Mouse (Mus musculus) T-helper 2 cell (primary cell): ENCODE measurements around the gene Sub1.

Experiments
- in situ Hi-C: fragments of 300-600 bp; cut with MboI, MseI; formaldehyde crosslinking; loops from one replicate; pipeline ENCODE4 v1.15.1; 2025; ENCODE audit warnings: high pct_unique_total_duplicates

The Sub1 gene

DNA sequence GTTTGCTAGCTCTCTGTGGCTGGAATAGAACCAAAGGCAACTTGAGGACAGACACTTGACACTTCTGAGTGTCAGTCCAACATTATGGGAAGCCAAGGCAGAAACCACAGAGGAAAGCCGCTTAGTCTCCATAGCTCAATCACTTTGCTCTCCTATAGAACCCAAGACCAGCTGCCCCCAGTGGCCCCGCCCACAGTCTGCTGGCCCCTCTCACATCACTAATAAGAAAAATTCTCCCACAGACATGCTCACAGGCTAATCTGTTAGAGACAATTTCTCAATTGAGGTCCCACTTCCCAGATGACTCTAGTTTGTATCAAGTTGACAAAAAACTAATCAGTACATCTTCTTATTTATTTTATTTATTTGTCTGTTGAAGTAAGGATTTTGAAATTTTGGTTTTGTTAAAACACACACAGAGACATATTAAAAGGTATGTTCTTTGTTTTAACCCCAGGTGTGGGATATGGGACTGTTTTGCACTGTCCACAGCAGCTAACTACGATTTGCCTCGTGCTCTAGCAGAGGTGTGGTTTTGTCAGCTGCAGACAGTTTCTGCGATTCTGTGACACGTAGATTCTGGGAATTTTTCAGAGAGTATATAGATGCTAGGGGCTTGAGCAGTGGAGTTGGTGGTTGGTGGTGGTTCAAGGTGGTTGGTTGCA, 16.9 kb upstream of the Sub1 start:
- in situ Hi-C loops = no loop called here

GRCm38 (mm10) chr15:12010602-12011044, 13.8 kb upstream of the Sub1 start:
- in situ Hi-C loops = no loop called here

DNA sequence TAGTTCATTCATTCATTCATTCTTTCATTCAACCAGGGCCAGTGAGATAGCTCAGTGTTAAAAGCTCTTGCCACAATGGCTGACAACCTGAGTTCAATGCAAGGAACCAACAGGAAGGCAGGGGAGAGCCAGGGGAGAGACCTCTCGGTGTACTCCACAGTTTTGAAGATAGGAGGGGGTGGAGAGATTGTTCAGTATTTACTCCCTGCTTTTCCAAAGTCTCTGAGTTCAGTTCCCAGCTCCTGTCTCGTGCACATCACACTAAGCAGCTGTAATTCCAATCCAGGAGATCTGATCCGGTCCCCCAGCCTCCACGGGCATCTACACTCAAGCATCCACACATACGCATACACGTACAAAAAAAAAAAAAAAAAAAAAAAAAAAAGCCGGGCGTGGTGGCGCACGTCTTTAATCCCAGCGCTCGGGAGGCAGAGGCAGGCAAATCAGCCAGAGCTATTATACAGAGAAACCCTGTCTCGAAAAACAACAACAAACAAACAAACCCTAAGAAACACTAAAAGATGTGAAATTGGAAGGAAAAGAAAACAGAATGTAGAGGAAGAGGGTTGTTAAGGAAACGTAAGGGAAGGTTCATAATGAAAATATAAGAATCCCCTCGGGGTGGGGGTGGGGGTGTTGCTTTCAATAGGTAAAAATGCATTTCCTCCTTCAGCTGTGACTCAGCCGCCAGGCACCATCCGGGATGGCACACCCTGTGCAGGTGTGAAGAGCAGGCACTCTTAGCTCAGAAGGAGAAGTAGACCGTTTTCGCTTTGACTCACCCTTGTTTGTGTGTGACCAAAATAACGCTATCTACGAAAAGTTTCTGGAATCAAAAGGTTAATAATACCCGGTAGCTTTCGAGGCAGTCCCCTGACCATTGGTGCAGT, 13.2 kb upstream of the Sub1 start:
- in situ Hi-C loops = loop anchor here (5.0 kb wide), 1 partner anchor 32 kb away; no protein-coding TSS in a partner anchor

- in situ Hi-C loops = loop anchor here (5.0 kb wide), 1 partner anchor 33 kb away; no protein-coding TSS in a partner anchor
Observed at GRCm38 (mm10) chr15:12008894-12009293, 12.1 kb upstream of the Sub1 start.

DNA sequence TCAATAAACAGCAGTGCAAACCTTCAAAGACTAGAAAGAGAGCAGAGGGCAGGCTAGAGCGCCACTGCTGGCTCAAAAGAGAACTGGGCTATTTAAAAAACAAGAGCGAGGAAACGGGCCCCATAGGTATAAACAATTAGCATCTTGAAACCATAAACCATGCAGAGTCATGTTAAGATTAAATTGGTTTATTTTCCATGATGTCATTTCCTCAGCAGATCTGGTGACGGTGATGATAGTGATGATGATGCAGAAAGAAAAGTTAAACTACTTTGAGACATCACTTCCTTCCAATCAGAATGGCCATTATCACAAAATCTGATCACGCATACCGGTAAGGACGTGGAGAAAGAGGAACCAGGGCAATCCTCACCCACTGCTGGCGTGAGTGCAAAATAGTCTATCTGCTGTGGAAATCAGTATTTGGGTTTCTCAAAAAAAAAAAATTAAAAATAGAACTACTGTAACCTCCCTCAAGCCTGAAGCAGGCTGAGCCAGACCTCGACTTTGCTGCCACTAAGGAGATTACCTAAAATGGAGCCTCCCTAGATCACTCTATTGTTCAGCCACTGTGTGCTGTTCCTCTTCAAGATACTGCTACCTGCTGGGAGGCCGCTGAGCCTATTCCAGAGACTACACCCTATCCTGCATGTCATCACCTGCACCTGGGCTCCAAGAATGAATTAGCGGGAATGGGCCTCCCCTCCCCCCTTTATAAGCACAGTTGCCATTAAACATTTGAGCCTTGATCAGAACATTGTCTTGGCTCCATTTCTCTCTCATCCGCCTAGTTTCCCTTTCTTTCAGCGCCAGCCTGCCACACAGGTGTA, 11.4 kb upstream of the Sub1 start:
- in situ Hi-C loops = loop anchor here (5.0 kb wide), 1 partner anchor 34 kb away; no protein-coding TSS in a partner anchor

GRCm38 (mm10) chr15:12007421-12007820, 10.6 kb upstream of the Sub1 start:
- in situ Hi-C loops = loop anchor here (5.0 kb wide), 1 partner anchor 35 kb away; no protein-coding TSS in a partner anchor

DNA sequence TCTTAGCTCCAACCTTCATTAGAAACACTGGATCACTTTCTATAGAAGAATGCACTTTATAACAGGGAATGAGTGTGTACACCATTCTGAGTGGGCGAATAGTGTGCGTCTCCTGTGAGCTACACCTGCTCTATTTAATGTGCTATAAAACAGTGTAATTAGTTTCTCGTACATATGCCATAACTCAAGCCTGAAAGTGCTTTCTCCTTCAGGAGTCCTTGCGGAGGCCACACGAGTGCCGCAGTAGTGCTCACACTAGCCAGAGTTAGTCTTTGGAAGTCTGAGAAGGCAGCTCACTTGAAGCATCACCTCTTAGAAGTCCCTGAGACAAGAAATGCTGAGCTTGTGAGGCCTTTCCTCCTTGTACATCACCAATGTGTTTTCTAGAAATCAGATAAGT, 9.4 kb upstream of the Sub1 start:
- in situ Hi-C loops = loop anchor here (5.0 kb wide), 1 partner anchor 36 kb away; no protein-coding TSS in a partner anchor

- in situ Hi-C loops = loop anchor here (25.0 kb wide), 1 partner anchor 816 kb away; the partner anchor contains the start of genes 6030458C11Rik and Drosha
Observed at GRCm38 (mm10) chr15:11995815-11996201, 975 bp downstream of the Sub1 start.

DNA sequence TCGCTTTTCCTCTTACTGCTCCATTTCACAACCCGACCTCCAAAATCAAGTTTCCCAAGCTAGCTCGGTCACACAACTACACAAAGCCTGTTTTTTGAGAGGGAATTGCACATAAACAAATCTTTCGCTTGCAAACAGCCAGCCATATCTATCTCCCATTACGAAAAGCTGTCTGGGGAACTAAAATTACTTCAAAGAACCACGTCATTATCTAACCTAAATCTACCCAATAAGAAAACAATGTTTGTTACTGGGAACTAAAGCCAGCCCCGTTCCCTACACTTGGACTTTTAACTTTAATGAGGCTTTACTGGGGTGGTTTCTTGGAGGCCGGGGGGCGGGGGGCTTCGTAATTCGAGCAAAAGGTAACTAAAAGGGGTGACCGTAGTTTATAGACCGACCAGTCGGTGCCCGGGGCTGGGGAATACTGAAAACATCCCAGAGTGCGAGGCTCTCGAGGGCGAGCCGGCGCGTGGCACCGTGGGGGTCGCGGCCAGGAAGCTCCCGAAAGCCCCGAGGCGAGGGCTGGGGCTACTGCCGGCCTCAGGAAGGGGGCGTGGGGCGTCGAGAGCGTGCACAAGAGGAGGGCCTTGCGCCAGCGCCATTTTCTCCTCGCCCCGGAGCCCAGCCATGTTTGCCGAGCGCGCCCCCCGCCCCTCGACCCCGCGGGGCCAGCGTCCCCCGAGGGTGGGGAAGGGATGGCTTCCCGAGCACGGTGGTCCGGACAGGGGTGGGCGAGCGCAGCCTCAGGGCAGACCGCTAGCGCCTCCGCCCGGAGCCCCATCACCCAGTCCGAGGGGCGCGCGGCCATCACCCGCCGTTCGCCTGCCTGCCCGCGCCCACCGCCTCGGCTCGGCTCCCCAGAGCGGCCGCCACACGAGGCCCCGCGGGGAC, 1.6 kb downstream of the Sub1 start:
- in situ Hi-C loops = loop anchor here (25.0 kb wide), 1 partner anchor 817 kb away; the partner anchor contains the start of genes 6030458C11Rik and Drosha

GRCm38 (mm10) chr15:11994006-11994405, 2.8 kb downstream of the Sub1 start:
- in situ Hi-C loops = loop anchor here (25.0 kb wide), 1 partner anchor 818 kb away; the partner anchor contains the start of genes 6030458C11Rik and Drosha

GRCm38 (mm10) chr15:11991552-11992113, 5.2 kb downstream of the Sub1 start:
- in situ Hi-C loops = loop anchor here (25.0 kb wide), 1 partner anchor 821 kb away; the partner anchor contains the start of genes 6030458C11Rik and Drosha

DNA sequence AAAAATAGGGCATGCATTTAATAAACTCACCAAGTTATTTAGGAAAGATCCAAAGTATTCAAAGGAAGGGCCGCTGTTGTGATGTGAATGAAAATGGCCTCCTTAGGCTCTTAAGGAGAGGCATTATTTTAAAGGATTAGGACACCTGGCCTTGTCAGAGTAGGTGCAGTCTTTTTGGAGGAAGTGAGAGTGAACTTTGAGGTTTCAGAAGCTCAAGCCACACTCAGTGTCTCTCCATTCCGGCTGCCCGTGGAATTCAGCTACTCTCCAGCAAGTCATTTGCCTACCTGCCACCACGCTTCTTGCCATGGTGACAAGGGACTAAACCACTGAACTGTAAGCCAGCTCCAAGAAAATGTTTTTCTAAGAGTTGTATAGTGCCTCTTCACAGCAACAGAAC, 8.2 kb downstream of the Sub1 start:
- in situ Hi-C loops = loop anchor here (25.0 kb wide), 1 partner anchor 824 kb away; the partner anchor contains the start of genes 6030458C11Rik and Drosha

DNA sequence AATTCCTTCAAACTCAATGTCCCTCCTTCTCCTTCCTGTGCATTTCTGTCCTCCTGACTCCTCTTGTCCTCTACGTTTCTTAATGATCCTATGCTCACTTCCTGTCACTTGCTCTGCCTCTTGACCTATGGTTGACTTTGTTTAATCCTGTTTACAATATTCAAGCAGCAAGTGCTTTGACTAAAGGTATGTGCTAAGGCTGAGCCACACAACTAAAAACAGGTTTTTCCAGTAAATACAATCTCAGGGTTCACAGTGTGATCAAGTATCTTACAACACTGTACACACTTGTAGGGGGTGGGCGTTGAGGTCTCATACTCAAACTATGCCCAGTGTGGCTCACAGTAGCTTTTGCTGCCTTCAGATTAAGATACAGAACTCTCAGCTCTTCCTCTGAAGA, 8.9 kb downstream of the Sub1 start:
- in situ Hi-C loops = loop anchor here (25.0 kb wide), 1 partner anchor 824 kb away; the partner anchor contains the start of genes 6030458C11Rik and Drosha

DNA sequence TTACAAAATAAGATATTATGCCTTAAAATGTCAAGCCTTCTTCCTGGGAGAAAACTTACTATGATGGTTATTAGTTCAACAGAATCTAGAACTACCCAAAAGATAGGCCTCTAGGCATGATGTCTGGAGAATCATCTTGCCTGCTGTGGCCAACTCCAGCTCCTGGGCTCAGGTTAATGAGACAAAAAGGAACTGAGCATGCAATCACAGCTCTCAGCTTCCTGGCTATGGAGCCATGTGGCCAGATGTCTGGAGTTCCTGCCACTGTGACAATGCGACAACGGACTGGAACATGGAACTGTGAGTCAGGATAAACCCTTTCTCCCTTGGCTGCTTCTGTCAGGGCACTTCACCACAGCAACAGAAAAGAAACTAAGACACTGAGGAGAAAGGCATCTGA, 14.8 kb downstream of the Sub1 start:
- in situ Hi-C loops = loop anchor here (25.0 kb wide), 1 partner anchor 830 kb away; the partner anchor contains the start of genes 6030458C11Rik and Drosha

GRCm38 (mm10) chr15:11981501-11981900, 15.3 kb downstream of the Sub1 start:
- in situ Hi-C loops = loop anchor here (25.0 kb wide), 1 partner anchor 831 kb away; the partner anchor contains the start of genes 6030458C11Rik and Drosha

DNA sequence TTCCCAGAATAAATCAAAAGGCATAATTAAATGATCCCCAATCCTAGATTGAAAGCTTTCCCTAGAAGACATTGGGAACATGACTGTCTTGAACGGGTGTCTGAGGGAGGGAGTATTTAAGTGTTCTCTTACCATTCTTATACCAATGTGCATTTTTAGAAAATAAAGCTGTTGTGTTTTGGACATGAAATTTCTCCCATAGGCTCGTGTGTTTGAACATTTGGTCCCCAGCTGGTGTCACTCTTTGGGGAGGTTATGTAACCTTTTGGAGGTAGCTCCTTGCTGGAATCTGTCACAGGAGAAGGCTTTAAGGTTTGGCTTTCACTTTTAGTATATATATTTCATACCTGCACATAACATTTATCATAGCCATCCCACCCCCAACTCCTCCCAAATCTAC, 18.6 kb downstream of the Sub1 start:
- in situ Hi-C loops = loop anchor here (5.0 to 25.0 kb wide), 2 partner anchors 104 to 834 kb away; partner anchors contain the start of genes 6030458C11Rik and Drosha

- in situ Hi-C loops = loop anchor here (5.0 to 25.0 kb wide), 2 partner anchors 105 to 835 kb away; partner anchors contain the start of genes 6030458C11Rik and Drosha
Observed at GRCm38 (mm10) chr15:11977071-11977470, 19.7 kb downstream of the Sub1 start.

DNA sequence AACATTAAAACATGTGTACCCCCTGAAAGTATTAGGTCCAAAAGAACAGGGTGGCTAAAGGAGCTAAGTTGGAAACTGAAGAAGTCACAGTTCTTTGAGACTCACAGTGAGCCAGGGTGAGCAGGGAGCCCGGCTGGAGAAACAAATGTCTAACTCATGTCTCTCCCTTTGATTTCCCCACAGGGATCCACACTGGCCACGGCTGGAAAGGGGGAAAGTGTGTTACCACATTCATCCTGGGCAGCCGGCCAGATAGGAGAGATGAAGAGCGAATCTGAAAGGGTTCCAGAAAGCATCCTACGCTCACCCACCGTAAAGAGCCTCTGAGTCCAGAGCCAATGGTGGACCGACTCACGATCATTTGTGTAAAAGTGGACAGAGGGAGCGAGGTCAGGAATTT, 20.9 kb downstream of the Sub1 start:
- in situ Hi-C loops = loop anchor here (5.0 to 25.0 kb wide), 2 partner anchors 106 to 836 kb away; partner anchors contain the start of genes 6030458C11Rik and Drosha

DNA sequence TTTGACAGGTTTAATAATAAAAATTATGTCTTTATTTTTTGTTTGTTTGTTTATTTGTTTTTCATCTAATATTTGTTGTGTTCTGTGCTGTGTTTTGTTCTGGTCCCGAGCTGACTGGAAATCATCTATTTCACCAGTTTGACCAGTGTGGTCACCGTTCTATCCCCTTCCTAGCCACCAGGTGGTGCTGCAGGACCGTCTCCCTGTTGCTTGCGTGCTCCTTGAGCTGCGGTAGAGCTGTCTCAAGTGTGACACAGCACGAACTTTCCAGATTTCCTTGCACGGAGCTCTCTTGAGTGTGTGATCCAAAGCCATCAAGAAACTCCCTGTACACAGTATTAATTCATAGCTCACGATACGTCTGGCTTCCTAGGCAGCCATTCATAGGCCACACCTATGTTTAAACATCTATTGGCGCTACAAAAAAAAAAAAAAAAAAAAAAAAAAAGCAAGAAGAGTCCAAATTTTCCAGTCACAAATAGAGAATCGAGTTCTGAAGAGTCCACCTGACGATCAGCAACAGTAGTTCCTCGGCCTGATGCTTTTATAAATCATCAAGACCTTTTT, 24.8 kb downstream of the Sub1 start:
- in situ Hi-C loops = no loop called here
